Mouse (Mus musculus) testis, postnatal 14 days (tissue): Measurements from ENCODE around the gene Arhgef15.
"Not testable (repeated sequence)": the region's sequence is repeated elsewhere in the genome, so short reads cannot be mapped to it uniquely, and the experiment has no call there.

Experiments
- DNase-seq: peaks from one replicate; pipeline ENCODE4 v3.0.0; 2021; ENCODE audit warnings: low spot score

Arhgef15 gene

DNA sequence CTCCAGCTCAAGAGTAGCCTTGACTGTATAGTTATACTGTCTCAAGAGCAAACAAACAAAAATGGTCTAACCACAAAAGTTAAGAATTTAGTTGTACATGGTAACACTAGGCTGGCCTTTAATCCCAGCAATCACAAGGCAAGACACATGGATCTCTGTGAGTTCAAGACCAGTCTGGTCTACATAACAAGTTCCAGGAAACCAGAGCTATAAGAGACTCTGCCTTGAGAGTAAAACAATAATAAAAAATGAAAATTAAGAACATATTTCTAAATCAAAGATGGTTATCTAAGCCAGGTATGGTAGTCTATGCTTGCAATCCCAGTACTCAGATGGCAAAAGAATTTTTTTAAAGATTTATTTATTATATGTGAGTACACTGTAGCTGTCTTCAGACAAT, 7.8 kb upstream of the Arhgef15 start:
- DNase-seq = no peak

DNA sequence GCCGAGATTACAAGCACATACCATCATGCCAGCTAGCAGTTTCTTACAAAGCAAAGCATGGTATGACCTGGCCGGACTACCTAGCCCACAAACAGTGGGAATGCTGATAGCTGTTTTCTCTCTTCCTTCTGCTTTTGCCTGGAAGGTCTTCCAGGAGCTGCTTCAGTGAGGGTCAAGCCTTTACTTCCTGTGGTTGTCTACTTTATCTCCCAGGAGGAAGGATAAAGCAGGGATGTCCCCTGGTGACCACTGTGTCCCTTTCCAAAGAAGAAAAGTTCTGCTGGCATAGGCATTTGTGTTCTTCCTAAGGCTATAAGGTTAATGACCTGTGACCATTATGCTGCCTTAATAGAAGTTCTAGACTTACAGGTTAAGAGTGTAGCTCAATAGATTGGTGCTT, 6.1 kb upstream of the Arhgef15 start:
- no peak for DNase-seq

DNA sequence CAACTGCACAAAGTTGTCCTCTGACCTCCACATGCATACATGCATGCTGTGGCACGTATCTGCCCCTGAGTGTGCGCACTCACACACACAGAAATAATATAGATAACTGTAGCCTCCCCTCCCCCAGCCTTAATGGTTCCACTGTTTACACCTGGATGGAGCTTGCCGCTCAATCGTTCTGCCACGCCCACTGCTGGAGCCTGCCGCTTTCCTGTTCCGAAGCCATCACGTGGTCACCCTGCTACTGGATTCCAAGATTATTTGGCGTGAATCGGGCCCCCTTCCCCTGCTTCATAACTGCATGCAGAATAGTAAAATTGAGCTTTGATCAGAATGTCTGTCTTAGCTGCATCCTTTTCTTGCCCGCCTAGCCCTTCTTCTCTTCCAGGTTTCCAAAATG, 4.9 kb upstream of the Arhgef15 start:
- DNase-seq = not testable (repeated sequence)

GRCm38 (mm10) chr11:68961596-68961995, 4.3 kb upstream of the Arhgef15 start:
- DNase-seq = no peak

- no peak for DNase-seq
Observed at GRCm38 (mm10) chr11:68957971-68958370, 691 bp upstream of the Arhgef15 start.

- no peak for DNase-seq
Observed at GRCm38 (mm10) chr11:68956697-68957096, 583 bp downstream of the Arhgef15 start.

DNA sequence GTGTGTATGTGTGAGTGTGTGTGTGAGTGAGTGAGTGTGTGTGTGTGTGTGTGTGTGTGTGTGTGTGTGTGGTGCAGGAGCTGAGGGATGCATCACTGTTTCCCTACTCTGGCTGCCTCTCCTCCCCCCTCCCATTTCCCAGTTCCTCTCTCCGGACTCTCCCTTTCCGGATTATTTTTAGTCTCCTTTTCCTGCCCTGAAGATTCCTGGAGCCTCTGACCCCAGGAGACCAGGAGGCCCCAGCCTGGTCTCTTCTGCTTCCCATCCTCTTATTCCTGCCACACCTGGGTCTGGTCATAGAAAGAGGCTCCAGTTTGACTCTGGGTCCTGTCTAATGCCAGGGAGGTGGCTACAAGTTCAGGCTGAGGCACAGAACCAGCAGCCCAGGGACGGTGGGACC, 1.2 kb downstream of the Arhgef15 start:
- no peak for DNase-seq

GRCm38 (mm10) chr11:68955473-68955872, 1.8 kb downstream of the Arhgef15 start:
- DNase-seq = no peak

DNA sequence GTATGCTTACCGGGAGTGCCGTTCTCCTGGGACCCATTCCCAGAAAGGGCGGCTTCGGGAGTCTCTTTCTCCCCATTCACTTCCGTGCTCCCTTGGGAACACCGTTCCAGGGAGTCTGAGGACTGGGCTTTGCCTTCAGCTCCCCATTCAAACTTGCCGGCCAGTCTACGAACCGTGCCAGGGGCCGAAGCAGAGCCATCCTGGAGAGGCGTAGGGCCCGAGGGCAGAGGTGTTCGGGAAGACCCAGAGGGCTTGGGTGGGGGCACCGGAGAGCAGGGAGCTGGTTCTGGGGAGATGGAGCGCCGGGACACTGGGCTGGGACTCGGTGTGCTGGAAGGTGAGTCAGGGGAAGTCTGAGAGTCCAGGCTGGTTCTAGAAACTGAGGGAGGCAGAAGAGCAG, 2.9 kb downstream of the Arhgef15 start:
- no peak for DNase-seq

- no peak for DNase-seq
Observed at GRCm38 (mm10) chr11:68953903-68954302, 3.4 kb downstream of the Arhgef15 start.

DNA sequence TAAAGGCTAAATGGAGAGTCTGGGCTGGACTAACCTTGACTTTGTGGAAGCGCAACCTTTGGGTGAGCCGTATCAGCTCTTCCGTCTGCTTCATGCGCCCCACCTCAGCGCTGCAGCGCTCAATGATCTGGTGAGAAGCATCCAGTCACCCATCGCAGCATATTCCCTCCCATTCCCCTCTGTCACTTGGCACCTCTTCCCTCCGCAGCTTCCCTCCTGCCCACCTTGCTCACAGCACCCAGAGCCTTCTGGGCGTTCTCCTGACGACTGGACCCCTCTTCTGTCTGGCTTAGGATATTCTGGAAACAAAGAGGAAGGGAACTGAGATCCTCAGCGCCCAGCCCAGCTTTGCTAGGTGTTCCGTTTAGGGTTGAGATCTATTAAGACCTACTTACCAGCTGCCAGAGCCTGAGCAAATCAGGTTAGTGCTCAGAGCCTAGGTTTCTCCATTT, 9.7 kb downstream of the Arhgef15 start:
- no peak for DNase-seq

DNA sequence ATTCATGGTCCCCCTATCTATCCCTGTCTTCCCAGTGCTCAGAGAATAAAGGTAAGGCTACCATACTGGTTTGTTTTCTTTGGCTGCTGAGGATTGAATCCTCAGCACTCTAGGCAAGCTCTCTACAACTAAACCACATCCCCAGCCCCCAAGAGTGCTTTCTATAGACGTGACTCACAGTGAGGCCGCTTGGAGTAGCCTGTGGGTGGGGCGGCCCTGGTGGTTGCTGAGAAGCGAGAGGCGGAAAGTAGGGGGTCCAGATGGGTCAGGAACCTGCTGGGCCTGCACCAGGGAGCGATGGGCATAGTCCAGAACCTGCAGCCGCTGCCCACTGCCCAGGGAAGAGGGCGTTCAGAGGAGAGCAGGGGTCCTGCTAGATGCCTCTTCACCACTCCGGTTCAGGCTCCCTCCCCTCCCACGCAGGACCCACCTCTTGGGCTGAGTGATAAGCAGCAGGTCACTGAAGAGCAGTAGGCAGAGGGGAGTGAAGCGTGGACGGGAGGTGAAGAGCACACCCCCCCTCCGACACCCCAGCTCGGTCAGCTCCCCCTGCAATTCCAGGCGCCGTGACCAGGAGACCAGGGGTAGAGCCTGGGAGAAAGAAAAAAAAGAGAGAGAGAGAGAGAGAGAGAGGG, 10.4 kb downstream of the Arhgef15 start:
- DNase-seq = no peak

DNA sequence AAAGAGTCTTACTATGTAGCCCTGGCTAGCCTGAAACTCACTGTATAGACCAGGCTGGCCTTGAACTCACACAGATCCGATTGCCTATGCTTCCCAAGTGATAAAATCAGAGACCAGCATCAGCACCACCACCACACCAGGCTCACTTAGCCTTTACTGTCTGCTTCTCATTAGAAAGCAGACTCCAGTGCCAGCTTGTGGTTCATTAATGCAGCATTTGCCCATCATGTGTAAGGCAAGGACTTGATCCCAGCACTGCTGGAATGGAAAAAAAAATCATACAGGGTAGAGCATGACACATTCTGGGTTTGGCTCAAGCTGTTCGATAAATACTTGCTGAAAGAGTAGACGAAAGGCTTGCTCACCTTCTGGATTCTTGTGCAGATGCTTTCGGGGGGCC, 11.3 kb downstream of the Arhgef15 start:
- no peak for DNase-seq

DNA sequence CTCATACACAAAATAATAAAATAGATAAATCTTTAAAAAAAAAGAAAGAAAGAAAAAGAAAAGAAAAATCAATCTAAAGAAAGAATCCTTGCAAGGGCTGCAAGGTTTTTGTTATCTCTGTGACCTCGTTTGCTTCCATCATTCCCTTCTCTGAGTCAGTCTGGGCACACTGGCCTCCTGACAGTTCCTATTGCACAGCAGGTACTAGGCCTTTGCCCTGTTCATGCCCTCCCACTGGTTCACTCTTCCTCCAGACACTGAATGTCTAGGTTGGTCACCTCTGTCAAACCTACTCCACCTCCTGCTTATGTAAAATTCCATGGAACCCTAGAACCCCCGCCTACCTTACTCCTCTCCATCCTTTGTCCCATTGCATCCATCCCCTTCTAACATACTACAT, 12.0 kb downstream of the Arhgef15 start:
- no peak for DNase-seq

DNA sequence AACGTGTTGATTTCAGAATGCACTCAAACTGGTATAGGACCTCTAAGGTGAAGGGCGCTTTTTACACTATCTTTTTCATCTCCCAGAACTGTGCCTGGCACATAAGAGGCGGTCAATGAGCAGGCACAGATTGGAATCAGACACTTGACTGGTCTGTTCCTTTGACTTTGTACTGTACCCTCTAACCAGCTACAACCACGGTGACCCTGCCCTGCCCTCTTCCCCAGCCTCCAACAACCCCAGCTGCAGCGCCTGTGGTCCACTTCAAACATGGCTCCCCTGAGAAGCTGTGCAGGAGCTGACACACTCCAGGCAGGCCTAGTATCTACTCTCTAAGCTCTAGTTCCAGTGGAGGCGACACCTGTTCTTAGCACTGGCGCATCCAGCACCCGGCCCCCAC, 14.5 kb downstream of the Arhgef15 start:
- DNase-seq = no peak

- DNase-seq = no peak
Observed at GRCm38 (mm10) chr11:68940516-68940915, 16.8 kb downstream of the Arhgef15 start.

- peak; percentile 86 for DNase-seq
Observed at GRCm38 (mm10) chr11:68939451-68940304, 17.6 kb downstream of the Arhgef15 start.

DNA sequence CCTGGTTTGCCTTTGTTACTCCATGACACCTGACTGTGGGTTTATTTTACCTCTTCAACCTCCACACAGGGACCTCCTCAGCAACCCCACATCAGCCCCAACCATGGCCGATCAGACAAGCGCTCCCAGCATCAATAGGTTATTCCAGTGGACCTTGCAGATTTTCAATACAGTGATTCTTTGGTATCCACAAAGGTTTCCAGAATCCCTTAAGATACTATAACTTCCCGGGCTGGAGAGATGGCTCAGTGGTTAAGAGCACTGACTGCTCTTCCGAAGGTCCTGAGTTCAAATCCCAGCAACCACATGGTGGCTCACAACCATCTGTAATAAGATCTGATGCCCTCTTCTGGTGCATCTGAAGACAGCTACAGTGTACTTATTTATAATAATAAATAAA, 20.3 kb downstream of the Arhgef15 start:
- not testable (repeated sequence) for DNase-seq

DNA sequence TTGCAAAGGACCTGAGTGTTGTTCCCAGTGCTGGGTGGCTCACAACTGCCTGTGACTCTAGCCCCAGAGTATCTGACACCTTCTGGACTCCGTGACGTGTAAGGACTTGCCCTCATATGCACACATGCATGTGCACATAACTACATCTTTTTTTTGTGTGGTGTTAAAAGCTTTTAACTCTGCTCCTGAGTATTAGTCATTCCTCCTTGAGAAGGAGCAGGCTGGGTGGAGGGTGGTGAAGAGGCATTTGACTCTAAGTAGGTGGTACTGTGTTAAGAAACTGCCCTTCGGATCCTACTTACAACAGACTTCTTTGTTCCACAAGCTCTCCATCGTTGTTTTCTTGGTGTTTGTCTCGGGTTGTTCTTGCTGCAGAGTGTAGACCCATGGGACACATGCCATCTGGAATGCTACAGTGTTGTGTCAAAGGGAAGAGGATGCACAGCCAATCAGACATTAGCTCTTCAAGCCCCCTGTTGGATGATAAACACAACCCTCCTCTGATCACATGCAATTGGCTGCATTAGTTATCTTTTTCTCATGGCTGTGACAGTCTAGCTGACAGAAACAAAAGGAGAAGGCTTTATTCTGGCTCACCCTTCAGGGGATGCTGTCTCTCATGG, 23.3 kb downstream of the Arhgef15 start:
- no peak for DNase-seq

- no peak for DNase-seq
Observed at GRCm38 (mm10) chr11:68929947-68930346, 27.3 kb downstream of the Arhgef15 start.

GRCm38 (mm10) chr11:68926981-68927380, 30.3 kb downstream of the Arhgef15 start, which contains the start of gene Odf4:
TSS of gene Odf4 (minus strand) at chr11:68927081.
- no peak for DNase-seq

GRCm38 (mm10) chr11:68924749-68925148, 32.5 kb downstream of the Arhgef15 start:
- DNase-seq = no peak

GRCm38 (mm10) chr11:68923191-68923590, 34.1 kb downstream of the Arhgef15 start:
- DNase-seq = no peak
